Mouse (Mus musculus) left cerebral cortex, adult 2 months (tissue): ENCODE measurements at regions not wholly inside any gene's neighbourhood (a gene's known extent, or its start where the extent isn't known, plus 50 kb on each side); places are given as distances from the start of the nearest gene placed in this dataset.

Experiments used
- DNase-seq, 2 experiments: peaks; one replicate each; pipeline ENCODE4 v3.0.0; 2021 to 2022; ENCODE audit warnings: low spot score in 2 of 2, mixed read lengths in 1 of 2; ENCODE audit errors: extremely low spot score in 1 of 2
- H3K27ac ChIP-seq: fragments of 200-600 bp; 2 replicates; pipeline ENCODE4 v1.8.1; 2022
- H3K4me3 ChIP-seq: fragments of 200-600 bp; 2 replicates; pipeline ENCODE4 v1.8.1; 2022
- CTCF ChIP-seq: fragments of 200-600 bp; IDR thresholded peaks from 2 replicates; pipeline ENCODE4 v1.8.1; 2022; ENCODE audit warnings: antibody characterized with exemption, mild to moderate bottlenecking, moderate library complexity
- intact Hi-C: fragments of 180-260 bp; cut with DNase I; formaldehyde crosslinking; loops from one replicate; pipeline ENCODE4 v1.15.1; 2025

DNA sequence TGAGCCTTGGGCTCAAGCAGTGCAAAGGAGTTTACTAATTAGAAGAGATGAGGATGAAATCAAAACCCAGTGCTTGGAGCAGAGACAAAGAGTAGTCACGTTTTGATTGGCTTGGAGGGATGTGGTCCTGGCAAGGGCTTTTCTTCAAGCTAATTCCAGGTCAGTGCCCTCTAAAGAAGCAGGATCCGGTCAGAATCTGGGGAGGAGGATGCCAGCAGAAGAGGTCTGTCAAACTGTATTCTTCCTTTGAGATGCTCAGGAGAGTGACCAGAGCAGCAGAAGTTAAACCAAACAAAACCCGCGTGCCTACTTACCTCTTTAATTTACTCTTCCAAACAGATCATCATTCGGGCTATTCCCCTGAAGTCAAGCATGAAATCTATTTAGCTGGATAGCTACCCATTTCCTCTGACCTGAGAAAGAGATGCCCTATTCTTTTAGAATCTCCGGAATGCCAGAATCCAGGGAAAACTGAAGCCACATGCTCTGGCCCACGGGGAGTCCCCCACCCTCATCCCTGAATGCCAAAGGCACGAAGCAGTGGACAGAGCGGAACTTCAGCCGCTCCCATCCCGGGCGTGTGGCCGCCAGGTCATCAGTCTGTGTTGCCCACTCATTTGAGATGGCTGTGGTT lies 117.8 kb upstream of the Six2 start:
- Histone ChIP-seq H3K4me3 (no peak overlapping the region), H3K27ac (no peak overlapping the region)
- TF ChIP-seq CTCF, result no peak
- intact Hi-C loops, result no loop called here
- DNase-seq, result no peak

- DNase-seq, result no peak
- no peak overlapping the region for H3K4me3 ChIP-seq
- intact Hi-C loops, result no loop called here
- no peak overlapping the region for H3K27ac ChIP-seq
- no peak for TF ChIP-seq CTCF
Observed at GRCm38 (mm10) chr17:85804631-85805030, 116.6 kb upstream of the Six2 start.

DNA sequence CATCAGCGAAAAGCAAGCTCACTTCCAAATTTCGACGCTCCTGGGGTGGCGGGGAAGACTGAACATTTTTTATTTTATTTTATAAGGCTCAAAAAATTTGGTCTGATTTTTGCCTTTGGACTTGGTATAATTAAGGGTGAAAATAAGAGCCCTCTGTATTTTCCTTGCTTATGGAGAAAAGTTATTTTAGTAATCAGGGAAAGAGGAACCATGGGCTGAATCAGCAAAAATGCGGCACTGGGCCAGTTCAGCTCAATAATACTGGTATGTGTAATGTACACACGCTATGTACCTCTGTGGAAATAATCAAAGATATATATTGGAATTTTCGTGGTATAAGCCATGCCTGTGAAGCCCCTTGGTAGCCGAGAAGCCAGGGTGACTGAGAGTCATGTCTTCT lies 113.7 kb upstream of the Six2 start:
- intact Hi-C loops, result no loop called here
- TF ChIP-seq CTCF, result no peak
- no peak for DNase-seq

DNA sequence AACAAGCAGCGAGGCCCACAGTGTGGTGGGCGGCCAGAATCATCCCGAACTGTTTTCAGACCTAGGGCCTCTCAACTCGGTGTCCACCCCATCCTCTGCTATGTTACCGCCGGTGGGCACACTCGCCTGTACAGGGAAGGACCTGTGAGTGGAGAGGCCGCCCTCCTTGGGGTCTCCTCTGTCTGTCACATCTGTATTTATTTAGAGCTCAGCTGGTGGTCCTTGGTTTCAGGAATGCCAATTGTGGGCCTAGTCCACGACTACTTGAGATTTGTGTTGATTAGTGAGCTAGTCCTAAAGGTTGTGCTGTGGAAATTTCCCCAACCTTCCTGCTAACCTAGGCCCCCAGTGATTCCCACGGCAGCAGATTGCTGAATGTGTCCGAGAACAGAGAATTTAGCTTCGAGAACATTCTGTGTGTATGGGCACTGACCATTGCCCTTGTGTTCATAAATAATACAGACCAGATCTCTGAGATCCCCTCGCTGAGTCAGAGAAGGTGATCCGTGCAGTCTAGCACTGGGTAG lies 113.1 kb upstream of the Six2 start:
- intact Hi-C loops, result no loop called here
- no peak for TF ChIP-seq CTCF
- H3K27ac ChIP-seq, result no peak overlapping the region
- no peak for DNase-seq
- no peak overlapping the region for H3K4me3 ChIP-seq

More for the DNA sequence above, 113.7 kb upstream of the Six2 start:
- Histone ChIP-seq H3K4me3 (no peak overlapping the region), H3K27ac (no peak overlapping the region)

DNA sequence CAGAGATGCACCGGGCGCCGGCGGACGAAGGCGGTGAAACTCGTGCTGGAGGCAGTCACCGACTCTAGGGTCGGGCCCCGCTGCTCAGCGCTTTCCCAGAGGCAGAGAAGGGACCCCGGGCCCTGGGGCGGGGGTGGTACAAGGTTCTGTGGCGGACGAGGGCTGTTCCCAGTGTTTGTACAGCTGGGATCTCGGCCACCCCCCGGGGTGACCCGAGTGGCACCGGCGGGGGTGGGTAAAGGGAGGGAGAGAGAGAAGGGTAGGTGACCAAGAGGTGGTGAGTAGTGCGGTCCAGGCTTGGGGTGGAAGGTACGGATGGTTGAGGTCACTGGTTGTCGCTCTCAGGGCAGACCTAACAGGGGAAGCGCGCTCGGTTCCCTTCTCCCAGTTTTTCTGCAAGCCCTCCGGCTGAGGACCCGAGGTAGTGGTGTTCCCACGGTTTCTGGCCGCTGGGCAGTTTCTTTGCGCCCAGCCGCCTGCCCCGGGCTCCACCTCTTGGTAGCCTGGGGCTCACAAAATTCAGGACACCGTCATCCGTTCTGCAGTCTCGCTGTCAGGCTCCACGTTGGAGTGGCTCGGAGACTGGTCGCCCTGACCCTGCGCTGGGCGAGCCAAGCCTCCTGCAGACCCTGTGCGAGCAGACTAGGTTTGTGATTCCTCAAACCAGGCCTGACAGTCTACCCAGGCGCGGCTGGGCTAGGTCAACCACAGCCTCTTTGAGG lies 112.4 kb upstream of the Six2 start:
- peak in 1 of 2 experiments; percentile 11 for DNase-seq
- TF ChIP-seq CTCF, result no peak
- intact Hi-C loops, result no loop called here
- Histone ChIP-seq H3K4me3 (peak overlapping the region; percentile 28), H3K27ac (no peak overlapping the region)

DNA sequence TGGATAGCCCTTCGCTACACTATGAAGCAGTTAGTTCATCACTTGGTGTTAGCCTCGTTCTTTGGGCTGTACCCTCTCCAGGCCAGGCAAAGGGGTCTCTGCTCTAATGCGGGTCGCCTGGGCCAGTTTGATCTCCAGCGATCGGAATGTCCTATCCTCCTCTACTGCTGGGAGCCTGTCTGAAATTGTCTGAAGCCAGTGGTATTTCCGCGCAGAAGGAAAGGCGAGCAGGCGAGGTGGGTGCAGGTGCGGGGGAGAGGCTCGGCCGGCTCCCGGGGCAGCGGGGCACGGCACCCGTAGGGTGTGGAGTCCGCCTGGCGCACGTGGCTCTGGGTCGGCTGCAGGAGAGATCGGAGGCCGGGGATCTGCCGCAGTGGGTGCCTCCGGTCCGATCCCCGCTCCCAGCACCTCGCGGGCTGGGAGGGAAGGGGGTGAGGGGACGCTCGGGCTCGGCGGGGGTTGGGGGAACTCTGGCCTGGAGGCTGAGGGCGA lies 111.8 kb upstream of the Six2 start:
- Histone ChIP-seq H3K4me3 (peak overlapping the region; percentile 28), H3K27ac (no peak overlapping the region)
- DNase-seq, result peak in 1 of 2 experiments; percentile 13
- TF ChIP-seq CTCF, result no peak
- intact Hi-C loops, result loop anchor here (2.0 to 5.0 kb wide), 3 partner anchors 113 to 313 kb away; no protein-coding TSS in a partner anchor

- DNase-seq, result no peak
- Histone ChIP-seq H3K27ac (no peak overlapping the region), H3K4me3 (no peak overlapping the region; the same call in 1 of the 2 replicates)
- intact Hi-C loops, result loop anchor here (2.0 to 5.0 kb wide), 3 partner anchors 112 to 312 kb away; no protein-coding TSS in a partner anchor
- no peak for TF ChIP-seq CTCF
Observed at GRCm38 (mm10) chr17:85799081-85799864, 111.2 kb upstream of the Six2 start.

DNA sequence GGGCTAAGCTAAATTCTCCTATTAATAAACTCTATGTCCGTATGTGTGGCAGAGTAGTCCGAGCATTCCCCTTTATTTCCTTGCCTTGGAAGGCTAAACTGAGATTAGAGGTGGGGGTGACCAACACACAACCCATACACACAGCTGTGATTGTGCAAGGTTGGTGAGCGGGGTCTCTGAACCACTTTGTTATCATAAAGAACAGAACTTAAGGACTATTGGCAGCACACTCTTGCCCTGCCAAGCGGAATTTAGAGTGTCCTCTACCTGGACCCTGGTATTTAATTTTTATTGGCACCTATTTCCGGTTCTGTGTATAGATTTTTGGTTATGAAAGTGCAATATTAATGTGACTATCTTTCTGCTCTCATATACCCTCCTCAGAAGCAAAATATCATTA lies 109.7 kb upstream of the Six2 start:
- no peak for TF ChIP-seq CTCF
- DNase-seq, result no peak
- Histone ChIP-seq H3K27ac (no peak overlapping the region), H3K4me3 (no peak overlapping the region)
- intact Hi-C loops, result loop anchor here (2.0 to 5.0 kb wide), 3 partner anchors 111 to 310 kb away; no protein-coding TSS in a partner anchor

GRCm38 (mm10) chr17:85795820-85796219 lies 107.7 kb upstream of the Six2 start:
- no peak for TF ChIP-seq CTCF
- Histone ChIP-seq H3K4me3 (no peak overlapping the region), H3K27ac (no peak overlapping the region)
- intact Hi-C loops, result loop anchor here (5.0 kb wide), 2 partner anchors 174 to 309 kb away; no protein-coding TSS in a partner anchor
- no peak for DNase-seq

GRCm38 (mm10) chr17:85785625-85786294 lies 97.7 kb upstream of the Six2 start:
- intact Hi-C loops, result no loop called here
- no peak for TF ChIP-seq CTCF
- no peak overlapping the region for H3K27ac ChIP-seq
- DNase-seq, result no peak
- no peak overlapping the region for H3K4me3 ChIP-seq

GRCm38 (mm10) chr17:85780477-85780876 lies 92.4 kb upstream of the Six2 start:
- no peak overlapping the region for H3K27ac ChIP-seq
- intact Hi-C loops, result no loop called here
- TF ChIP-seq CTCF, result no peak
- no peak for DNase-seq
- no peak overlapping the region for H3K4me3 ChIP-seq
